Mouse (Mus musculus): ENCODE data around the gene Ddx28.

GRCm38 (mm10) chr8:105998971-105999370, 12.7 kb downstream of the Ddx28 start:
- TF ChIP-seq CTCF (IDR thresholded peaks at IDR 0.05; ENCODE audit: extremely low read depth, insufficient read depth, insufficient read length, insufficient replicate concordance) (no peak), POLR2A (IDR thresholded peaks at IDR 0.05; ENCODE audit: low read depth, low read length) (no peak)

Data from spleen, adult 2 months (tissue).